Mouse (Mus musculus): ENCODE measurements around the gene Hnrnpl. TPM values are rescaled to one million over a fixed set of nuclear protein-coding genes. Genes with fewer than 3 reads are reported as not detected.

The Hnrnpl gene
- total and polyA plus RNA-seq, 3 experiments: 192 to 208 (median 206) TPM

DNA sequence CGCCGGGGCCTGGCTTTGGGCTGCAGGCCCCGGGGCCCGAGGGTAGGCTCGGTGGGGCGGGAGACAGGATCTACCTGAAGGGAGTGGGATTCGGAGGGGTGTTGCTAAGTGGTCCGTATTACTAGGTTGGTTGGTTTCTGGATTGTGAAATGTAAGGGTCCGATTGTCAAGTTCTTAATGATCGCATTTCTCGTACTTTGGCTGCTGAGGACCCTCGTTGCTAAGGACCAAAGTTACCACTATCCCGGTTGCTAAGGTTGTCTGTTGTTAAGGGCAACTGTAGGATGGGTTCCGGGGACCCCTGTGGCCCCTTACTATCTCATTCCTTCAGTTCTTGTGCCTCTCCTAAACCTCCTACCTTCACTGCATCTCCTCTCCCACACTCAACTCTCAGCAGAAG is 41.4 kb upstream of the Hnrnpl start:
- Histone ChIP-seq H3K27ac (peak overlapping the region; percentile 88), H3K4me1 (ENCODE audit: control insufficient read depth, insufficient read depth, low read length) (peaks cover 5% of the 10 kb centered on the region), H3K79me2 (replicated peaks; ENCODE audit: control insufficient read depth, insufficient read depth, low read length) (peaks cover 4% of the 10 kb centered on the region), H3K4me3 (peak overlapping the region; percentile 55), H3K9ac (ENCODE audit: low read depth, low read length) (peak overlapping the region; percentile 80), H3K36me3 (ENCODE audit: control insufficient read depth, insufficient read depth, low read length) (no peaks in the 10 kb centered on the region), H3K27me3 (ENCODE audit: control insufficient read depth, insufficient read depth, low read length) (no peaks in the 10 kb centered on the region)
- no peak for TF ChIP-seq POLR2A (IDR thresholded peaks at IDR 0.05; ENCODE audit: insufficient read depth, low read depth, low read length)
- DNase-seq: no peak
- WGBS: 4% methylated on average over 14 of the region's 14 CpGs
- intact Hi-C loops (cut with DNase I): loop anchor here (2.0 to 5.0 kb wide), 2 partner anchors 215 to 754 kb away; partner anchors contain the start of genes Eif3k and Map4k1

DNA sequence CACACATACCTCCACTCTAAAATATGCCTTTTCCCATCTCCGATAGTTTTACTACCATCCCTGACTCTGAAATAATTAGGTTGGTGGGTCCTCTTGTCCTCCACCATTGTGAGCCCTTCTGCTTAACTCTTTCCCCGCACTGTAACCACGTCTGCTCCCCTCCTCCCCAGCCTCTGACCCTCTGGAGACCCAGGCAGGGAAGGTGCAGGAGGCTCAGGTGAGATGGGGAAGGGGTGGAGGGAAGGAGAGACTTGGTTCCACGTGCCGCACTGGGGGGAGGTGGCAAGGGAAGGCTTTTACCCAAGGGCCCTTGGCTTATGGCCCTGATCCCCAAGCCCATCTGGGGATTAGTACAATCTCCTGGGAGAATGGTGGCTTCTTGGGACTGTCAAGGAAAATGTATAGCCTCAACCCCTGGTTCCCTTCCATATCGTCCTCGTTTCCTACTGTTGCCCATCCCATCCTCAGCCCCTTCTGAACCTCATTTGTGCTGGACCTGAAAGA is 40.8 kb upstream of the Hnrnpl start, which contains the start of gene Nfkbib:
Gene Nfkbib, minus strand, starts transcription at position 51 of the 504 bp plus-strand sequence.
- Histone ChIP-seq H3K9ac (ENCODE audit: low read depth, low read length) (peak within 1 kb of the TSS; percentile 80), H3K27ac (peak within 1 kb of the TSS; percentile 88), H3K36me3 (ENCODE audit: control insufficient read depth, insufficient read depth, low read length) (no peaks in the 10 kb centered on the region), H3K4me1 (ENCODE audit: control insufficient read depth, insufficient read depth, low read length) (peaks cover 5% of the 10 kb centered on the region), H3K79me2 (replicated peaks; ENCODE audit: control insufficient read depth, insufficient read depth, low read length) (peaks cover 4% of the 10 kb centered on the region), H3K4me3 (peak within 1 kb of the TSS; percentile 89), H3K27me3 (ENCODE audit: control insufficient read depth, insufficient read depth, low read length) (no peaks in the 10 kb centered on the region)
- no peak for TF ChIP-seq POLR2A (IDR thresholded peaks at IDR 0.05; ENCODE audit: insufficient read depth, low read depth, low read length)
- no peak for TF ChIP-seq EP300 (IDR thresholded peaks at IDR 0.05; ENCODE audit: insufficient read depth, low read depth, low read length)
- TF ChIP-seq CTCF (IDR thresholded peaks at IDR 0.05): no peak
- WGBS: 62% methylated on average over 7 of the region's 7 CpGs
- intact Hi-C loops (cut with DNase I): loop anchor here (2.0 to 5.0 kb wide), 2 partner anchors 215 to 753 kb away; partner anchors contain the start of genes Eif3k and Map4k1
- no peak for DNase-seq

DNA sequence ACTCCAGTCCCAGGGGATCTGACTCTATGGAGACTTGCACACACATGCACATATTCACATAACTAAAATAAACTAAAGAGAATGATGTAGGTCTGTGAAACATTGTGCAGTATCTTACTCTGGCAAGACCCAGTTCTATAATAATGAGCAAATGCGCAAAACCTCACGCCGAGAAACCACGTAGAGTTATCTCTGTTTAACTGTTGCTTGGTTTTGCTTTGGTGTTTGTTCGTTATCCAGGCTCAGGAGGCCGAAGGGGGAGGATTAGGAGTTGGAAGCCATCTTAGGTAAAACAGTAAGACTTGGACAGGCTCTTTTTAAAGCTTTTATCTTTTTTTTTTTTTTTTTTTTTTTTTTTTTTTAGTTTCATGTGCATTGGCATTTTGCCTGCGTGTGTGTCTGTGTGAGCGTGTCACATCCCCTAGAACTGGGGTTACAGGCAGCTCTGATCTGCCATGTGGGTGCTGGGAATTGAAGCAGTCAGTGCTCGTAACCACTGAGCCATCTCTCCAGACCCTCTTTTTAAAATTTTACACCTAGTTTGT is 38.9 kb upstream of the Hnrnpl start:
- Histone ChIP-seq H3K4me1 (ENCODE audit: control insufficient read depth, insufficient read depth, low read length) (peaks cover 5% of the 10 kb centered on the region), H3K27ac (no peak overlapping the region), H3K4me3 (no peak overlapping the region), H3K79me2 (replicated peaks; ENCODE audit: control insufficient read depth, insufficient read depth, low read length) (peaks cover 4% of the 10 kb centered on the region), H3K9ac (ENCODE audit: low read depth, low read length) (no peak overlapping the region), H3K27me3 (ENCODE audit: control insufficient read depth, insufficient read depth, low read length) (no peaks in the 10 kb centered on the region), H3K36me3 (ENCODE audit: control insufficient read depth, insufficient read depth, low read length) (no peaks in the 10 kb centered on the region)
- TF ChIP-seq EP300 (IDR thresholded peaks at IDR 0.05; ENCODE audit: insufficient read depth, low read depth, low read length): no peak
- no peak for TF ChIP-seq CTCF (IDR thresholded peaks at IDR 0.05)
- no peak for TF ChIP-seq POLR2A (IDR thresholded peaks at IDR 0.05; ENCODE audit: insufficient read depth, low read depth, low read length)
- WGBS: 91% methylated on average over 9 of the region's 9 CpGs
- intact Hi-C loops (cut with DNase I): loop anchor here (5.0 kb wide), 1 partner anchor 213 kb away; the partner anchor contains the start of genes Eif3k and Map4k1
- no peak for DNase-seq

- no peak overlapping the region for H3K4me3 ChIP-seq
- H3K27me3 ChIP-seq (ENCODE audit: control insufficient read depth, insufficient read depth, low read length): no peaks in the 10 kb centered on the region
- peaks cover 5% of the 10 kb centered on the region for H3K4me1 ChIP-seq (ENCODE audit: control insufficient read depth, insufficient read depth, low read length)
- intact Hi-C loops (cut with DNase I): no loop called here
- H3K79me2 ChIP-seq (replicated peaks; ENCODE audit: control insufficient read depth, insufficient read depth, low read length): peaks cover 4% of the 10 kb centered on the region
- TF ChIP-seq CTCF (IDR thresholded peaks at IDR 0.05) (no peak), EP300 (IDR thresholded peaks at IDR 0.05; ENCODE audit: insufficient read depth, low read depth, low read length) (no peak), POLR2A (IDR thresholded peaks at IDR 0.05; ENCODE audit: insufficient read depth, low read depth, low read length) (no peak)
- WGBS: 80% methylated on average over 3 of the region's 3 CpGs
- H3K9ac ChIP-seq (ENCODE audit: low read depth, low read length): no peak overlapping the region
- DNase-seq: no peak
- H3K36me3 ChIP-seq (ENCODE audit: control insufficient read depth, insufficient read depth, low read length): no peaks in the 10 kb centered on the region
- H3K27ac ChIP-seq: no peak overlapping the region
These were observed 38.0 kb upstream of the Hnrnpl start for GRCm38 (mm10) chr7:28770309-28770708.

- 78% methylated on average over 11 of the region's 11 CpGs for WGBS
- intact Hi-C loops (cut with DNase I): no loop called here
- Histone ChIP-seq H3K4me1 (ENCODE audit: control insufficient read depth, insufficient read depth, low read length) (peaks cover 1% of the 10 kb centered on the region; the same call in 1 of the 2 replicates), H3K27me3 (ENCODE audit: control insufficient read depth, insufficient read depth, low read length) (no peaks in the 10 kb centered on the region), H3K79me2 (replicated peaks; ENCODE audit: control insufficient read depth, insufficient read depth, low read length) (peaks cover 3% of the 10 kb centered on the region), H3K36me3 (ENCODE audit: control insufficient read depth, insufficient read depth, low read length) (no peaks in the 10 kb centered on the region), H3K4me3 (no peak overlapping the region), H3K27ac (no peak overlapping the region), H3K9ac (ENCODE audit: low read depth, low read length) (no peak overlapping the region)
- peak; percentile 30 to 42 for DNase-seq
- TF ChIP-seq POLR2A (IDR thresholded peaks at IDR 0.05; ENCODE audit: insufficient read depth, low read depth, low read length): no peak
- TF ChIP-seq CTCF (IDR thresholded peaks at IDR 0.05): no peak
- no peak for TF ChIP-seq EP300 (IDR thresholded peaks at IDR 0.05; ENCODE audit: insufficient read depth, low read depth, low read length)
These were observed 36.5 kb upstream of the Hnrnpl start for GRCm38 (mm10) chr7:28771867-28772266.

- Histone ChIP-seq H3K27me3 (ENCODE audit: control insufficient read depth, insufficient read depth, low read length) (no peaks in the 10 kb centered on the region), H3K79me2 (replicated peaks; ENCODE audit: control insufficient read depth, insufficient read depth, low read length) (no peaks in the 10 kb centered on the region), H3K36me3 (ENCODE audit: control insufficient read depth, insufficient read depth, low read length) (no peaks in the 10 kb centered on the region), H3K4me1 (ENCODE audit: control insufficient read depth, insufficient read depth, low read length) (no peaks in the 10 kb centered on the region), H3K4me3 (no peak overlapping the region), H3K9ac (ENCODE audit: low read depth, low read length) (no peak overlapping the region), H3K27ac (no peak overlapping the region)
- TF ChIP-seq CTCF (IDR thresholded peaks at IDR 0.05) (no peak), EP300 (IDR thresholded peaks at IDR 0.05; ENCODE audit: insufficient read depth, low read depth, low read length) (no peak), POLR2A (IDR thresholded peaks at IDR 0.05; ENCODE audit: insufficient read depth, low read depth, low read length) (no peak)
- WGBS: 63% methylated on average over 3 of the region's 3 CpGs
- intact Hi-C loops (cut with DNase I): no loop called here
- DNase-seq: no peak
These were observed 35.2 kb upstream of the Hnrnpl start for GRCm38 (mm10) chr7:28773163-28773562.

Measured in heart, adult 2 months (tissue).